Mouse (Mus musculus) layer of hippocampus, postnatal 10 days (tissue): Measurements from ENCODE around the gene Adcy2. TPM values are rescaled to one million over a fixed set of nuclear protein-coding genes. Genes with fewer than 3 reads are reported as not detected.

Source experiments
- DNase-seq, 2 experiments: peaks; one replicate each; pipeline ENCODE4 v3.0.0; 2021; ENCODE audit warnings: low spot score in 2 of 2
- total RNA-seq, 2 experiments: library from RNA; stranded (reverse); gene quantifications; 2 replicates each; pipeline ENCODE4 v1.2.3; 2021

The Adcy2 gene
- total RNA-seq, 2 experiments from 2014 or later: 69.2 to 73.5 TPM

DNA sequence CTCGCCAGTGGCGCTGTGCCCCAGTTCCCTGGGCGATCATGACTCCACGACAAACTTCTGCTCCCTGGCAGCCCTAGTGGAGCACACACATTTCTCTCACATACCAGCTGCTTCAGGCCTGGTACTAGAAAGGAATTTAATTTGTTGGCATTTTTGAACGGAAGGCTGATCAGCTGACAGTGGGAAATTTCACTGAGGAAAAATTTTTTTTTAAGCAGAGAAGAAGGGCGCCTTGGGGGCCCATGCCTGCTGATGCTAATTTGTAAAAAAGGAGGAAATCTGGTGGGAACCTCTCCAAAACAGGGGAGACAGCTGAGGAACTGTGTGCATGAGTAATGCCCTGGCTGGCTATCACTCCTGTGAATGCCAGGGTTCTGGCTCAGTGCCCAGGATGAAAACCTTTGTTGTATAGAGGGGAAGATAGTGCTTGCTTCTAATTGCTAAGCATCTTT lies 292.0 kb downstream of the Adcy2 start:
- peak; percentile 57 to 70 for DNase-seq

DNA sequence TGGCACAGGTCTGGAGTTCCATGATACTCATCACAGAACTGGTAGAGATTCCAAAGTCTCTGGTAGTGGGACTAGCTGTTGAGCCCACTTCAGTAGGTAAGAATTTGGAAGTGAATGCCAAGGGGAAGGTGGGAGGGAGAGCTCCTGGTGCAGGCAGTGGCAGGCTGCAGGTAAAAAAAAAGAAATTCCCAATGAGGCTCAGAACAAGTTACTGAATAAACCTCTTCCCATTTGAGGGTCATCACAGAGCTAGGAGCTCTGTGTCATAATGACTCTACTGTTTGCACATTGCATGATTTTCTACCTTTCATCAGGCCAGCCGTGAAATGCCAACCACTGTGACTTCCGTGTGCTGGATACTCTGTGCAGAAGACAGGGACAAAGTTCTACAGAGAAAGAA lies 314.4 kb downstream of the Adcy2 start:
- no peak for DNase-seq

DNA sequence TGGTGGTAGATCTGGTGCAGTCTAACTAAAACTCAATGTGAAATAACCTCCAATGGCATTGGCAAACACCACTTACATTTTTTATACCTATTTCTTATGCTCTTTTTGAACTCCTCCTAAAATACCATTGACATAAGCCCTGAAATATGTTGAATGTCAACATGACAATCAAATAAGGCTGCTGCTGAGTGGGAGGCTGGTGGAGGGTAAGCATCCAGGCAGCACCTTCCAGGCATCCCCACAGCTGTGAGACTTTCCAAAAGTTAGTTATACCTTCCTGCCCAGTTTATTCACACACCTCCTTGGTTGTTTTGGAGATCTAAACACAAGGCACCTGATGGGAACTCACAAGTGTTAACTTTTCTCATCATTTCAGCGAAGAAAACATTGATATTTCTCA lies 318.9 kb downstream of the Adcy2 start:
- no peak for DNase-seq

DNA sequence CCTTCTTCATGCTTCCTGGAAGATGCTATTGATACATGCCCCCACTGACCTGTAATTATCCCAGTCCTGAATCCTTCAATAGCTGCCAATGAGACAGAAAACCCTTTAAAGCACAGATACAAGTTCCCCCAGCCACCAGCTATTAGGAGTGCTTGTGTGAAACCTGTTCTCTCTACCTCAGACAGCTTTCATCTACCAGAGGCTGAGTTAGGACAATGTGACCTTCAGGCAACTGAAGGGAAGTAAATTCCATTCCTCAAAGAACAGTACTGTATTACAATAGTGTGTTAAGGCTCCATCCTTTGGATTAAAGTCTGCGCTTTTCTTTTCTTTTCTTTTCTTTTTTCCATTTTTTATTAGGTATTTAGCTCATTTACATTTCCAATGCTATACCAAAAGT lies 356.6 kb downstream of the Adcy2 start:
- DNase-seq: no peak

DNA sequence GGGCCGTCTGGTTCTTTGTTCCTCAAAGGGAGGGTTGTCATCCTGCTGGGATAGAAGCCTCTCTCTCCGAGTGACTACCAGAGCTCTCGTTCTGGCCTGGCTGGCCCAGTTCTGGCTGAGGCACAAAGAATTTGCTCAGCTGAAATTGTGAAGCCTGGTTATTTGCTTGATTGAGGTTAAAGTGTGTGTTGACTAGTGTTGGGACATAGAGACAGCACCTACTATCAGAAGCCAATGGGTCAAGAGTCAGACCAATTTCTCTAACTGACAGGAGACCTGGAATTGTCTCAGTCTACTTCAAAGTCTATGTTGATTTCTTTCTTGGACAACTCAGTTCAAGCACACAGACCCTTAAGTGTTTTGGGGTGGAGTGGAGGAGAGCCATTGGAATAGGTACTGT lies 372.3 kb downstream of the Adcy2 start:
- DNase-seq: no peak

DNA sequence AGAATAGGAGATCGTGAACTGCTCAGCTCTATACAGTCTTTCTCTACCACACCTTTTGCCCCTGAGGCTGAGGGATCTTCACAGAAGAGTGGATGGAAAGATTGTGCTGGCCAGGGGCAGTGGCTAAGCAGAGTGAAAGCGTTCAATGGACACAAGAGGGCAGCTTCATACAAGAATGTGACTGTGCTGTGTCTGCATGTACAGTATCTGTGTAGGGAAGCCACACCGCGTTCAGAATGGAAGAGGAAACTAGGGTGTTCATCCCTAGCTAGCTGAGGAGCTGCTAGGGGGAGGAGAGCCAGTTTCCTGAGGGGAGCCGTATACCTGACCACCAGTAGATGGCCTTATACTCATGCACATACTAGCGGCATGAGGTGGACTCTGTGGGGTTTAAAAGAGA lies 376.5 kb downstream of the Adcy2 start:
- peak; percentile 36 to 51 for DNase-seq

DNA sequence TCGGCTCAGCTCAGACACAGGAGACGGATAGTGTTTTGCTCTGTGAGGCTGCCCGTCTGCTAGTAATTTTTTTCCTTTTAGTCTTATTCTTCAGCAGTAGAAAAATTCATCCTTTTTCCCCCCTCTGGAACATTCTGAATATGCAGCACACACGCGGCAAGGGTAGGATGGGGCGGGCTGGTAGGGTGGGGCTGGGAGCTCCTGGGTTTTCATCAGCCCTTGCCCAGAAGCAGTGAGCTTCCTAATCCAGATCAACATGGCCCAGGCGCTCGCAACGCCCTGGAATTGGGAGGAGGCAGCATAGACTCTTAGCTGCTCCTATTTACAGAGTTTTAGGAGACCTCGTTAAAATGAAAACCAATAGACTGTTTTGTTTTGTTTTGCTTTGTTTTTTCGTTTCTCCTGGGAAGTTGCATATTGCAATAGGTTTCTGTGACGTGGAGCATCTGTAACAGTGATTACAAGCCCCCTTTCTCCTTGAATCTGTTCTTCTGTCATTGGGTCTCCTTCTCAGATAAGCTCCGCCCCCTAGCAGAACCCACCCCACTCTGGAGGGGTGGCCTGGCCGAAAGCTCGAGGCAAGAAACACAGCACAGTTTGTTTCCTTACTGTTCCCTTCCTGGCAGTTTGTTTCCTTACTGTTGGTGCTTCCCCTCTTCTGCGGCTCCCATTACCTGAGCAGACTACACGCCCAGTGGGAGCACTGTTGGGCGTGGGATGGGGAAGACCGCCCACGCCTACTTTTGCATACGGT lies 391.5 kb downstream of the Adcy2 start:
- no peak for DNase-seq

DNA sequence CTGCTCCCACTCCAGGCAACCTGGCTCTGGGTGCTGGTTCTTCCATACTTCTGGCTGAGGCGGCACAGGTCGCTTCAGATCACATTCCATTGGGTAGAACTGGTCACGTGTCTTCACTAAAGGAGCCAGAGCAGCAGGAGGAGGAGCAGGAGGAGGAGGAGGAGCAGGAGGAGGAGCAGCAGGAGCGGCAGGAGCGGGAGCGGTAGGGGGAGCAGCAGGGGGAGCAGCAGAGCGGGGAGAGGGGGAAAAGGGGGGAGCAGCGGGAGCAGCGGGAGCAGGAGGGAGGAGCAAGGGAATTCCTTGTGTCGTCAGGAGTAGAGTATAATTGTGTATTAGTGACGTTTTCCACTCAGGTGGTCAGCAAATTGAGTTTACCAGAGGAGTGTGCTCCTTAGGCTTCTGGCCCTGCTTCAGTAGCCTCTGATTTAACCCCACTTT lies 393.6 kb downstream of the Adcy2 start:
- peak in 1 of 2 experiments; percentile 48 for DNase-seq

DNA sequence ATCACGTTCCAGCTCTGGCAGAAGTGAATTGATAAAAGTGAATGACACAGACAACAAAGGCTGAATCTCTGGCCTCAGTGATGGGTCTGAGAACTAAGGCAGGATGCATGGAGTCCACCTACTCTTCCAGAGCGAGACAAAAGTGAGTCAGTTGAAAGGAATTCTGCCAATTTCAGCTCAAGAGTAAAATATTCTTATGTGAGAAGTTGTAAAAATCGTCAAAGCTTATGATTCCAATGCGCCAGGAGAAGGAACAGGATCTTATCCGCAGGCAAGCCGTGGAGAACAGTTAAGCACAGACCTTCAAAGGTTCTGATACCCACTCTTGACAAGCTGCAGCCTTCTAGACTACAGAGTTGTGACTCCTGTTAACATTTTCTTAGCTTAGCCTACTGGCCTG lies 396.3 kb downstream of the Adcy2 start:
- DNase-seq: no peak

DNA sequence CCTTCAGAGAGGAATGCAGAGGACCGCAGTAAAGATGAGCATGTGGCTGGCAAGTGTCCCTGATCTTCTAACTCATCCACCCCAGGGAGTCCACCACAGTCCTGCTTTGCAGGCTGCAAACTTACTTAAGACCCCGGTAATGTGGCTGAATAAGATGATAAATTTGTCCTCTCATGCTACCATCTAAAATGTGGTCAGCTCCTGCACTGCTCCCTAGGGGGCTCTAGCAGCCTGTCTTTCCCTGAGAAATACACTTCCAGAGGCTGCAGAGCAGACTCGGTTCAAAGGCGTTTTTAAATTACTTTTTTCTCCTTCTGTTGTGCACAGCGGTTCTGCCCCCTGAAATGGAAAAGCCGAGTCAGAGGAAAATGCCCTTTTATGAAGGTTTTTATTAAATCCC lies 398.2 kb downstream of the Adcy2 start:
- peak in 1 of 2 experiments; percentile 60 for DNase-seq

DNA sequence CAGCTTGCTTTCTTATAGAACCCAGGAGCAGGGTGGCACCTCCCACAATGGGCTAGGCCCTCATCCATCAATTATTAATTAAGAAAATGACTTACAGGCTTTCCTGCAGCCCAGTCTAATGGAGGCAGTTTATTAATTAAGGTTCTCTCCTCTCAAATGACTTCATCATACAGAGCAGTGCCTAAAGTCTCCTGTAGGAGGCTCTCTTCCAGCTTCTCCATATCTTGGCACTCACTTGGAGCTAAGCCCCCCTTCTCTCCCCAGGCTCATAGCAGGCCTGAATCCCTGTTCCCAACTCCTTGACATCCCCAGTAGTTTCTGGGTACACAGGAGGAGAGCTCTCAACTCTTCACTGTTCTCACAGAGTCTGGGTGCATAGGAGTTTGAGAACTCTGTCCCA lies 400.4 kb downstream of the Adcy2 start:
- DNase-seq: no peak

DNA sequence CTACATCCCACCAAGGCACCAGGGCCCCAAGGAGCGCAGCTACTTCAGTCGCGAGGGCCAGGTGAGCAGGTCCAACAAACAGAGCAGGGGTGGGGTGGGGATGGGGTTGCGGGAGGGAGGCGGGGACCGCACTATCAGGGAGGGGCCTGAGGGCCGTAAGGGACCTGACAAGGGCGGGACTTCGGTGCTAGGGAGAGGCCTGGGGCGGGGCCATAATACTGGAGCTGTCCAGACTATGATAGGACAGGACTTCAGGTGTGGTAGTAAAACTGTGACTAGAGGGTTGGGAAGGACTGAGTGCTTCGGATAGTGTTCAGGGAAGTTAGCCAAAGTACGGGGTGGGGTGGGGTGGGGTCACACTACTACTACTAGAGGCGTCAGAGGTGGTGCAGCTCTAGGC lies 401.7 kb downstream of the Adcy2 start:
- no peak for DNase-seq

DNA sequence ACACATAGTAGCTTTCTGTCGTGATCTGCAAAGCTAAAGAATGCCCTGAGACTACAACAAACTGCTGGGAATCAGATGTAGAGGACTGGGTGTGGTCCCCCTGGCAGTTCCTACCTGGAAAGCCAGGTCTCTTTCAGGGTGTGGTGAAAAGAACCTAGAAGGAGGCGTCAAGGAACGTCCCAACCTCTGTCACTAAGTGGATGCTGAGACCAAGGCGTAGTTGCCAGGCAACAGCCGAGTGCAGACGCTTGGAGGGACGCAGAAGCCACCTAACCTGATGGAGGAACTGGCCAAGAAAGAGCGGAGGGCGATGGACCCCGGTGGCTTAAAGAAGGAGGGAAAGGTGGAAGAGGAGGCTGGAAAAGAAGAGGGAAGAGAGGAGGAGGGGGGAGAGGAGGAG lies 402.1 kb downstream of the Adcy2 start, which contains the start of gene 1700001L19Rik:
Gene 1700001L19Rik, plus strand, starts transcription at position 223 of the 400 bp plus-strand sequence.
- DNase-seq: peak in 1 of 2 experiments; percentile 32

DNA sequence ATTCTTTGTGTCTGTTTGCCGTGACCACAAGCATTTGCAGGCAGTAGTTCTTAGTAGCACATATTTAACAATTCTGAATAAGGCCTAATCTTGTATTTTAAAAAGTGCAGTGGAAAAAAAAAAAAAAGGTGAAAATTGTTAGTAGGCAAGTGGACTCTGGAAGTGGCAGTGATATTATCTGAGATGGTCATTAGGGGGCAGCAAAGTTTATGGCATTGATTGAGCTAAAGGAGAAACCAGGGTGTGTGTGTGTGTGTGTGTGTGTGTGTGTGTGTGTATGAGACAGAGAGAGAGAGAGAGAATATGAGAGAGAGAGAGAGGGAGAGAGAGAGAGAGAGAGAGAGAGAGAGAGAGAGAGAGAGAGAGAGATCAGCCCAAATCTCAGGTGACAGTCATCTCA lies 405.5 kb downstream of the Adcy2 start:
- no peak for DNase-seq

DNA sequence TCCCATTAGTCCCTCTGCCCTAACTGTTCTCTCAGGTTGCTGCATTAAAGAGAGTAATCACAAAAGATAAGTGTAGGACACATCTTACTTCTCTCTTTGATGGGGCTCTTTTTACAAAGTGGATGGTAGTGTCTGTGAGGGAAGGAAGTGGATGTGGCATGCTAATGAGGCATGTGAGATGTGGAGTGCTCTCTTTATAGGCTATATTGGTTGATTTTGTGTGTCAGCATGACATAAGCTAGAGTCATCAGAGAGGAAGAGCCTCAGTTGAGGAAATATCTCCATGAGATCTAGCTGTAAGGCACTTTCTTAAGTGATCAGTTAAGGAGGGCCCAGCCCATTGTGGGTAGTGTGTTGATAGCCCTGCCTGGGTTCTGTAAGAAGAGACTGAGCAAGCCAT lies 411.0 kb downstream of the Adcy2 start:
- no peak for DNase-seq

DNA sequence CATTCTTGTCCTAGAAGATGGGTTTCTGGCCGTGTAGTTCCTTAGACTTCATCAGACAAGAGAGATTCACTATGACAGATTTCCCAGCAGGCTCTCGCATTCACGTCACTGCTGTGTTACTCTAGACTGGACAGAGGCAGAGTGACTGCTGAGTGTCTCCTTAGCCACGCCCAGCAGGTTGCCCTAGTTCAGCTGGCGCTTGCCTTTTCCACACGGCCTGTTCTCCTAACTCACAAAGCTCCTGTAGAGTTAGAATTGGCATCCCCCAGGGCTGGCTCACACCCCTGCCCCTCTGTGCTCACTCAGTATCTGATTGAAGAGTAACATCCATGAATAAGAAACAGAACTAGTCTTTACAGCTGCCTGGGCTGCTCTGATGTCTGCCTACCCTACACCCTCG lies 413.9 kb downstream of the Adcy2 start:
- DNase-seq: no peak

DNA sequence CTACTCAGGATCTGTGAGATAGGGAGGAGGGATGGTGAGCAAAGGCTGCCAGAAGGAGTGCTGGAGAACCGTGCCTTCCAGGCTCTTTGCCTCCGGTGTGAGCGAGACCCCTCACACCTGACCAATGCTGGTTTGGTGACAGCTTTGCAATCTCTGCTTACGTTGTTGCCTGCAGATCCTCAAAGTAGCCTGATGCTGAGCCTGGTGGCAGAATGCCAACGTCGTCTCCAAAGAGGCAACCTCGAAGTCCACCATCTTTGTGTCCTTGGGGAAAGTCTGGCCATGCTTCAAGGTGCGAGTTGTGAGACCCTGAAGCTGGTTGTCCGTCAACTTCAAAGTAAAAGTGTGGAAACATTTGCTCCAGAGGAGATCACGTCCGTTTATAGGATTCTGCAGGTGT lies 415.4 kb downstream of the Adcy2 start:
- no peak for DNase-seq

DNA sequence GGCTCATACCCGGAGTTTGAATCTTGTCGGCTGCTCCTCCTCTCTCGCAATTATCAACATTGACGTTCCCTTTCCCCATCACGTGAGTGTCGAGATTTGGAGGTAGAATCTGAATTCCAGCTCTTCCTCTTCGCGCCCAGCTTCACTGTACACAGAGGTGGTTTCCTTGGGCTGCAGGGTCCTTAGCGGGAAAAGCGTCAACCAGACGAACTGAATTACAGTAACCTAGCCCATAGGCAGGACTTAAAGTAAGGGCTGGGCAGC lies 416.9 kb downstream of the Adcy2 start:
- no peak for DNase-seq

DNA sequence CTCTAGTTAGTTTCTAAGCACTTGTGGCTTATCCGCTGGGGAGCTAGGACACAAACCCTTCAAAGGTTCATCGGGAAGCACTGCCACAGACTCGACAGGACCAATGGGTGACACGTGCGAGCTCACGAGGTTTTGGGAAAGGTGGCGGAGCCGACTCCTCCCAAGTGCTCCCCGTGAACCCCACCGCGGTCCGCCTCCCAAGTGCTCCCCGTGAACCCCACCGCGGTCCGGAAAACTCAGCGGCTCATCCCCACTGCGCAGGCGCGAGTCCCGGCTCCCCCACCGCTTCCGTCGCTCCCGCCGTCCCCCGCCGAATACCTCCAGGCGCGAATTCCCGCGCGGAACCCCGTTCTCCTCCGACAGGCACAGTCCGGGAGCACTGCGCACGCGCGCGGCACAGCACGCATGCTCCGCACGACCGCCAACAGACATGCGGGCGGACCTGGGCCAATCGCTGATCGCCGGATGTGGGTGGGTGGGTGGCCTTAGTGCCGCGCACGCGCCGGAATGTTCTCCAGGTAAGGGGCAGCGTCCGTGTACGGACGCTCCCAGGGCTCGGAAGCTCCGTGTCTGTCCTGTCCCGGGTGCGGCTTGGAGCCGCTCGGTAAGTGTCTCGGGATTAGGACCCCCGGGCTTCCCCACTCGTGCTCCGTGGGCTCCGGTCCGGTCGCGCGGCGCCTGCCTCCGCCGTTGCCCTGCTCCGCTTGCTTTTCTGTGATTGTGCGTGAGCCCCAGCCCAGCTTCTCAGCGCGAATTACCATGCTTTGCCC lies 417.4 kb downstream of the Adcy2 start, which contains the start of the genes Mtrr and Fastkd3:
Gene Mtrr, minus strand, starts transcription at position 403 of the 770 bp plus-strand sequence.
Gene Fastkd3, plus strand, starts transcription at position 488 of the 770 bp plus-strand sequence.
- peak; percentile 98 to 99 for DNase-seq

DNA sequence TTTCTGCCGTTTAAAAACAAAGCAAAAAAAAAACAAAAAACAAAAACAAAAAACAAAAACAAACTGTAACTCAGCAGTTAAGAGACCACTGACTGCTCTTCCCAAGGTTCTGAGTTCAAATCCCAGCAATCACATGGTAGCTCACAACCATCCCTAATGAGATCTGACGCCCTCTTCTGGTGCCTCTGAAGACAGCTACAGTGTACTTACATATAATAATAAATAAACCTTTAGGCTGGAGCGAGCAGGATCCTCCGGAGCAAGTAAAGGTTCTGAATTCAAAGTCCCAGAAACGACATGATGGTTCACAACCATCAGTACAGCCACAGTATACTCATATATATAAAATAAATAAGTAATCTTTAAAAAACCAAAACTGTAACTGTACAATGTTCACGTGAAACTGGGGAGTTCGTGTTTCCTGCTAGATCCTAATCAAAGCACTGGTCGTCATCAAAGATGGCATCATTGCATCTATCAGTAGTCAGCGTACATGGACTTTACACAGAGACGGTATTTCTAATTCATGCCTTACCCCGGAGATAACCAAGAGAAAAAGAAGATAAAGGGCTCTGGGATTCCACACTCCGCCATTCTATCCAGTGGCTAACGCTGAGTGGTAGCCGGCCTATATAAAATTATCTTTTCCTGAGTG lies 418.1 kb downstream of the Adcy2 start:
- no peak for DNase-seq

DNA sequence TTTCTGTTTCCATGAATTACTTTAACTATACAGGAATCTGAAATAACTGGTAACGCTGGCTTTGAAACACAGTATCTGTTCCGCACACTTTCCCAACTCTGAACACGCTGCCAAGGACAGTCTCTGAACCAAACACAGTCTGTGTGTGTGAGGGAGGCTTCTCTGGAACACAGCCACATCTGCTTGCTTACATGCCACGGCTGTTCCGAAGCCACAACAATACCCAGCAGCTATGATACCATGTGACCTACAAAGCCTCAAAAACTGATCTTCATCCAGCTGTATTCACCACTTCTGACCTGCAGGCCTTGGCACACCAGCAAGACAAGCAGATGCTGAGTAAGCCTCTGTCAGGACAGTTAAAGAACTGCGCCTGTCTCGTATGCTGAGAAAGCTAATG lies 421.4 kb downstream of the Adcy2 start:
- DNase-seq: peak; percentile 63 to 70

DNA sequence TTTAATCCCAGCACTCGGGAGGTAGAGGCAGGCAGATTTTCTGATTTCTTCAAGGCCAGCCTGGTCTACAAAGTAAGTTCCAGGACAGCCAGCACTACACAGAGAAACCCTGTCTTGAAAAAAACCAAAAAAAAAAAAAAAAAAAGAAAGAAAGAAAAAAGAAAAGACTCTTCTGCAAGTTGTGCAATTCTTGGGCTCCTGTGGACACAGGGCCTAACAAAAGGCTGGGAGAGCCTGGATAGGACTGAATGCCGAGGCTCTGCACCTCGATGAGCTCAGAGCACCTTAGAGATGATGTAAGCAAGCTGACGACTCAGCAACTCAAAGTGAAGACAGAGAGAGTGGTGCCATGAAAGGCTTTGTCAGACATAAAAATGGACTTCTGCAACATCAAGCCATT lies 424.9 kb downstream of the Adcy2 start:
- no peak for DNase-seq
